Mouse (Mus musculus): ENCODE data around the gene Kdm5b. TPM values are rescaled to one million over a fixed set of nuclear protein-coding genes. Genes with fewer than 3 reads are reported as not detected.

Kdm5b gene
- polyA plus RNA-seq, 2 experiments: 38.1 to 83.5 TPM

DNA sequence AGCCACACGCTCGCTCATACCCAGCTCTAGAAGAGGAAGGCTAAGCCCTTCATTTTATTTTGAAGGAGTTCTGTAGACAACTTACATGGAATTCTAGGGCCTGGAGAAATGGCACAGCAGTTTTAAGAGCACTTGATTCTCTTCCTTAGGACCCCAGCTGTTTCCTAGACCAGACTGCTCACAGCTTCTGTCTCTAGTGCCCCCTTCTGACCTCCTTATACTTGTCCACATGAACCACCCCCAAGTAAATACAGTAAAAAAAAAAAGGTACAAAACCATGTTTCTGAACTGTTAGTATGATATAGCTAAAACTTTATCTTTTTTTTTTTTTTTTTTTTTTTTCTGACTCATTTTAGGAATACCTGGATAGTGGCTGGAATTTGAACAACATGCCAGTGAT lies 44.1 kb downstream of the Kdm5b start:
- H3K4me2 ChIP-seq (replicated peaks; ENCODE audit: low read depth, low read length, severe bottlenecking): no peak overlapping the region
- no peak for ATAC-seq (ENCODE audit: low FRiP score, low read depth)
- H3K9ac ChIP-seq (ENCODE audit: low read depth, low read length, severe bottlenecking): no peak overlapping the region
- no peak overlapping the region for H3K4me3 ChIP-seq (replicated peaks; ENCODE audit: low read length)
- 98% methylated on average over 2 of the region's 2 CpGs for WGBS
- H3K4me1 ChIP-seq (ENCODE audit: control insufficient read depth, insufficient read depth, low read length): no peaks in the 10 kb centered on the region
- H3K27ac ChIP-seq (replicated peaks; ENCODE audit: low read depth, low read length): no peak overlapping the region
- H3K27me3 ChIP-seq (ENCODE audit: control insufficient read depth, insufficient read depth, low read length): no peaks in the 10 kb centered on the region
- no peaks in the 10 kb centered on the region for H3K9me3 ChIP-seq (ENCODE audit: control insufficient read depth, low read length)
- DNase-seq (ENCODE audit: low spot score): no peak
- TF ChIP-seq POLR2A (IDR thresholded peaks at IDR 0.05; ENCODE audit: borderline replicate concordance, extremely low read depth, insufficient read depth, insufficient read length): no peak
- H3K36me3 ChIP-seq (ENCODE audit: control insufficient read depth, insufficient read depth, low read length): peaks cover 89% of the 10 kb centered on the region

DNA sequence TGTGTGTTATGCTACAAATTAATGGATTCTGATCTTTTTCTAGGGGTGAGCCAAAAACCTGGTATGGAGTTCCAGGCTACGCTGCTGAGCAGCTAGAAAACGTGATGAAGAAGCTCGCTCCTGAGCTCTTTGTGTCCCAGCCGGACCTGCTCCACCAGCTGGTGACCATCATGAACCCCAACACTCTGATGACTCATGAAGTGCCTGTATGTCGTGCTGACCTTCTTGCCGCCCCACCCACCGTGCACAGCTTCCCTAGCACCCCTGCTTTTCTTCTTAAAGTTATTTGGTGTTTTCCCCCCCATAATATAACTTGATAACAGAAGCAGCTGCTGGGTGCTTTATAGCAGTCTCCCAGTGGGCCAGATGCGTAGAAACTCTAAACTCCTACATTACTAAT lies 45.7 kb downstream of the Kdm5b start:
- peaks cover 86% of the 10 kb centered on the region for H3K36me3 ChIP-seq (ENCODE audit: control insufficient read depth, insufficient read depth, low read length)
- no peak overlapping the region for H3K4me3 ChIP-seq (replicated peaks; ENCODE audit: low read length)
- no peaks in the 10 kb centered on the region for H3K27me3 ChIP-seq (ENCODE audit: control insufficient read depth, insufficient read depth, low read length)
- no peak for TF ChIP-seq POLR2A (IDR thresholded peaks at IDR 0.05; ENCODE audit: borderline replicate concordance, extremely low read depth, insufficient read depth, insufficient read length)
- no peak overlapping the region for H3K27ac ChIP-seq (replicated peaks; ENCODE audit: low read depth, low read length)
- 78% methylated on average over 8 of the region's 8 CpGs for WGBS
- no peaks in the 10 kb centered on the region for H3K9me3 ChIP-seq (ENCODE audit: control insufficient read depth, low read length)
- DNase-seq (ENCODE audit: low spot score): no peak
- no peak for ATAC-seq (ENCODE audit: low FRiP score, low read depth)
- H3K4me1 ChIP-seq (ENCODE audit: control insufficient read depth, insufficient read depth, low read length): no peaks in the 10 kb centered on the region
- no peak overlapping the region for H3K4me2 ChIP-seq (replicated peaks; ENCODE audit: low read depth, low read length, severe bottlenecking)
- no peak overlapping the region for H3K9ac ChIP-seq (ENCODE audit: low read depth, low read length, severe bottlenecking)

DNA sequence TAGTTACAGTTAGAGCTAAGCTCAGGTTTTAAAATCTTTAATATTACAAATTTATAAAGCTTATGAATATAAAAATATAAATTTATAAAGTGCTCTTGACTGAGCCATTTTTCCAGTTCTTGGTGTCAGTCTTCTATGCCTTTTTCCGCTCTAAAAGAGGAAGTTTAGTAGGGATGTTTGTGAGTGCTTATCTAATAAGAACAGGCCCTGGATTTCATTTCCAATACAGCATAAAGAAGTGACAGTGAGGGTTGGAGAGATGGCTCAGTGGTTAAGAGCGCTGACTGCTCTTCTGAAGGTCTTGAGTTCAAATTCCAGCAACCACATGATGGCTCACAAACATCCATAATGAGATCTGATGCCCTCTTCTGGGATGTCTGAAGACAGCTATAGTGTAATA lies 46.4 kb downstream of the Kdm5b start:
- Histone ChIP-seq H3K27ac (replicated peaks; ENCODE audit: low read depth, low read length) (no peak overlapping the region), H3K4me2 (replicated peaks; ENCODE audit: low read depth, low read length, severe bottlenecking) (no peak overlapping the region), H3K4me1 (ENCODE audit: control insufficient read depth, insufficient read depth, low read length) (no peaks in the 10 kb centered on the region), H3K36me3 (ENCODE audit: control insufficient read depth, insufficient read depth, low read length) (peaks cover 86% of the 10 kb centered on the region), H3K4me3 (replicated peaks; ENCODE audit: low read length) (no peak overlapping the region), H3K9ac (ENCODE audit: low read depth, low read length, severe bottlenecking) (no peak overlapping the region), H3K27me3 (ENCODE audit: control insufficient read depth, insufficient read depth, low read length) (no peaks in the 10 kb centered on the region), H3K9me3 (ENCODE audit: control insufficient read depth, low read length) (no peaks in the 10 kb centered on the region)
- DNase-seq (ENCODE audit: low spot score): no peak
- 99% methylated on average over 2 of the region's 2 CpGs for WGBS
- no peak for ATAC-seq (ENCODE audit: low FRiP score, low read depth)
- TF ChIP-seq POLR2A (IDR thresholded peaks at IDR 0.05; ENCODE audit: borderline replicate concordance, extremely low read depth, insufficient read depth, insufficient read length): no peak

DNA sequence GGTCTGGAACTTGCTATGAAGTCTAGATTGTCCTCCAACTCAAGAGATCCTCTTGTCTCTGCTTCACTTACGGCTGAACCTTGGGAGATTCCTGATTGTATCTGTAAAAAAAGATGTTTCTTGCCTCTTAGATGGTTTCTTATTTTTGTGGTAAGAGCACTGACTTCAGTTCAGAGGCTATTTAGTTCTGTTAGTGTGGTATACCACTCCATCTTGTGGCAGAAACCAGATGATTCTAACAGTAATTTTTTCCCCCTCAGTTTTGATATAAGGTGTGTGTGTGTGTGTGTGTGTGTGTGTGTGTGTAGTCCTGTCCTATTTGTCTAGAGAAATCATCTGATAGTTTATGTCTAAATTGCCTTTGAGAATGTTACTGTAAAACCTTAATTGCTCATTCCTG lies 47.3 kb downstream of the Kdm5b start:
- H3K4me2 ChIP-seq (replicated peaks; ENCODE audit: low read depth, low read length, severe bottlenecking): no peak overlapping the region
- H3K27ac ChIP-seq (replicated peaks; ENCODE audit: low read depth, low read length): no peak overlapping the region
- H3K9ac ChIP-seq (ENCODE audit: low read depth, low read length, severe bottlenecking): no peak overlapping the region
- peaks cover 80% of the 10 kb centered on the region for H3K36me3 ChIP-seq (ENCODE audit: control insufficient read depth, insufficient read depth, low read length)
- no peaks in the 10 kb centered on the region for H3K4me1 ChIP-seq (ENCODE audit: control insufficient read depth, insufficient read depth, low read length)
- H3K9me3 ChIP-seq (ENCODE audit: control insufficient read depth, low read length): no peaks in the 10 kb centered on the region
- DNase-seq (ENCODE audit: low spot score): no peak
- TF ChIP-seq POLR2A (IDR thresholded peaks at IDR 0.05; ENCODE audit: borderline replicate concordance, extremely low read depth, insufficient read depth, insufficient read length): no peak
- H3K4me3 ChIP-seq (replicated peaks; ENCODE audit: low read length): no peak overlapping the region
- 82% methylated on average over 1 of the region's 1 CpGs for WGBS
- no peak for ATAC-seq (ENCODE audit: low FRiP score, low read depth)
- H3K27me3 ChIP-seq (ENCODE audit: control insufficient read depth, insufficient read depth, low read length): no peaks in the 10 kb centered on the region

DNA sequence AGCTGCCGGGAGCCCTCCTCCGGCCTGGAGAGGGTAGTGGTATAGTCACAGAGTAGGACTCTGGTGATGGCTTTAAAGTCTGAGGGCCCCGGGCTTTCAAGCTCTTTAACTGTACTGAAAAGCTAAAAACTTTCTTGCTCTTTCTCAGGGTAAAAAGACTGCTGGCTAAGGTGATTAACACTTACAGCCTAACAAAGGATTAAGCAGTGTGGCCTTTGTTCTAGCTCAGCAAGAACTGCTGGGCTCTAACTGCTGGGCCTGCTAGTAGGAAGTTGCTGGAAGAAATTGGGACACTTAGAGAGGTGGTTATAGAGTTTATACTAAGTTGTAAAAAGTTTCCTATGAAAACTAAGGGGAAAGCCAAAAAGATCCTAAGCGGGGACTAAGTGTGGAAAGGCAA lies 49.2 kb downstream of the Kdm5b start:
- TF ChIP-seq POLR2A (IDR thresholded peaks at IDR 0.05; ENCODE audit: borderline replicate concordance, extremely low read depth, insufficient read depth, insufficient read length): no peak

DNA sequence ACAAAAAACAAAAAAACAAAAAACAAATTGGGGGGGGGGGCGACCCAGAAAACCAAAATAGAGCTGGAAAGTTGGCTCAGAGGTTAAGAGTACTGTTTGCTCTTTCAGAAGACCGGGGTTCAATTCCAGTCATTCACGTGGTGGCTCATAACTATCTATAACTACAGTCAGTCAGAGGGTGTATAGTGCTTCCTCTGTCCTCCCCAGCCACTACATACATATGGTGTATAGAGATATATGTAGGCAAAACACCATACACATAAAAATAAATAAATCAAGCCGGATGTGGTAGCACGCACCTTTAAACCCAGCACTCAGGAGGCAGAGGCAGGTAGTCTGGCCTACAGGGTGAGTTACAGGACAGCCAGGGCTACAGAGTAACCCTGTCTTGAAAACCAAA lies 54.6 kb downstream of the Kdm5b start:
- H3K36me3 ChIP-seq (ENCODE audit: control insufficient read depth, insufficient read depth, low read length): peaks cover 80% of the 10 kb centered on the region
- no peaks in the 10 kb centered on the region for H3K4me1 ChIP-seq (ENCODE audit: control insufficient read depth, insufficient read depth, low read length)
- no peak overlapping the region for H3K4me3 ChIP-seq (replicated peaks; ENCODE audit: low read length)
- no peak overlapping the region for H3K27ac ChIP-seq (replicated peaks; ENCODE audit: low read depth, low read length)
- H3K9me3 ChIP-seq (ENCODE audit: control insufficient read depth, low read length): no peaks in the 10 kb centered on the region
- no peak overlapping the region for H3K4me2 ChIP-seq (replicated peaks; ENCODE audit: low read depth, low read length, severe bottlenecking)
- DNase-seq (ENCODE audit: low spot score) (no peak), ATAC-seq (ENCODE audit: low FRiP score, low read depth) (no peak)
- no peaks in the 10 kb centered on the region for H3K27me3 ChIP-seq (ENCODE audit: control insufficient read depth, insufficient read depth, low read length)
- H3K9ac ChIP-seq (ENCODE audit: low read depth, low read length, severe bottlenecking): no peak overlapping the region
- TF ChIP-seq POLR2A (IDR thresholded peaks at IDR 0.05; ENCODE audit: borderline replicate concordance, extremely low read depth, insufficient read depth, insufficient read length): no peak
- 96% methylated on average over 5 of the region's 5 CpGs for WGBS

More for the DNA sequence above, 49.2 kb downstream of the Kdm5b start:
- no peaks in the 10 kb centered on the region for H3K4me1 ChIP-seq (ENCODE audit: control insufficient read depth, insufficient read depth, low read length)
- ATAC-seq (ENCODE audit: low FRiP score, low read depth) (no peak), DNase-seq (ENCODE audit: low spot score) (no peak)
- no peak overlapping the region for H3K4me3 ChIP-seq (replicated peaks; ENCODE audit: low read length)
- no peak overlapping the region for H3K4me2 ChIP-seq (replicated peaks; ENCODE audit: low read depth, low read length, severe bottlenecking)
- 43% methylated on average over 4 of the region's 4 CpGs for WGBS
- H3K36me3 ChIP-seq (ENCODE audit: control insufficient read depth, insufficient read depth, low read length): peaks cover 86% of the 10 kb centered on the region
- H3K27me3 ChIP-seq (ENCODE audit: control insufficient read depth, insufficient read depth, low read length): no peaks in the 10 kb centered on the region
- H3K9me3 ChIP-seq (ENCODE audit: control insufficient read depth, low read length): no peaks in the 10 kb centered on the region
- H3K27ac ChIP-seq (replicated peaks; ENCODE audit: low read depth, low read length): no peak overlapping the region
- H3K9ac ChIP-seq (ENCODE audit: low read depth, low read length, severe bottlenecking): no peak overlapping the region
